27 mouse cellular contexts compared by ENCODE assay signal in genomic region chr6:83701001-83701400, GRCm38 (mm10). TPM values are rescaled to one million over a fixed set of nuclear protein-coding genes. Genes with fewer than 3 reads are reported as not detected.
"Had no signal": no experiment of that assay in that cellular context is flagged by ENCODE, and none has a peak within 500 bp of the region (broad histone marks: within the 10 kb centered on the region; RNA-seq: fewer than 3 reads in every experiment).

No protein-coding gene starts in this region.

- H3K4me2 ChIP-seq: liver, embryonic 13.5 days; neural tube, embryonic 13.5 days had no signal

- ATAC-seq: intestine, postnatal 0 days had no signal

- H3K9ac ChIP-seq: liver, embryonic 13.5 days; neural tube, embryonic 13.5 days had no signal

- DNase-seq: kidney, adult 2 months; kidney, postnatal 36 days; left cerebral cortex, postnatal 4 days; liver, embryonic 13.5 days; lung, adult 2 months; lung, postnatal 14 days; lung, postnatal 4 days; midbrain, embryonic 14.5 days; thymus, adult 18-20 months had no signal

- H3K4me1 ChIP-seq: liver, embryonic 13.5 days; neural tube, embryonic 13.5 days had no signal

- H3K9me3 ChIP-seq: liver, embryonic 13.5 days; neural tube, embryonic 13.5 days had no signal

- H3K27ac ChIP-seq: kidney, postnatal 0 days; liver, embryonic 13.5 days; neural tube, embryonic 13.5 days had no signal

- H3K4me3 ChIP-seq: liver, embryonic 13.5 days; neural tube, embryonic 13.5 days had no signal

- H3K36me3 ChIP-seq: liver, embryonic 13.5 days; neural tube, embryonic 13.5 days had no signal

RNA-seq across cellular contexts. Expression of gene Vax2, which starts 10.1 kb away (rescaled TPM):
- total RNA-seq: layer of hippocampus, adult 8-10 months; layer of hippocampus, postnatal 10 days; left cerebral cortex, adult 8-10 months; left cerebral cortex, postnatal 14 days; left cerebral cortex, postnatal 4 days; liver, adult 2 months; megakaryocyte progenitor cell, adult 5-6 weeks; megakaryocyte-erythroid progenitor cell, adult 5-6 weeks had no signal
- polyA plus RNA-seq: intestine, postnatal 0 days; kidney, adult 2 months; kidney, embryonic 14.5 days; kidney, postnatal 0 days; liver, adult 2 months; liver, embryonic 13.5 days; liver, embryonic 16.5 days; lung, adult 2 months; lung, embryonic 16.5 days; small intestine, adult 2 months; spleen, adult 2 months; stomach, embryonic 16.5 days had no signal

RNA-seq across cellular contexts. Expression of gene Cd207, which starts 23.3 kb away (rescaled TPM):
- total RNA-seq: layer of hippocampus, adult 8-10 months; layer of hippocampus, postnatal 10 days; left cerebral cortex, postnatal 14 days; left cerebral cortex, postnatal 4 days; megakaryocyte progenitor cell, adult 5-6 weeks; megakaryocyte-erythroid progenitor cell, adult 5-6 weeks had no signal
- polyA plus RNA-seq: intestine, postnatal 0 days; kidney, embryonic 14.5 days; kidney, postnatal 0 days; limb, embryonic 14.5 days; lung, embryonic 16.5 days; midbrain, embryonic 14.5 days; neural tube, embryonic 13.5 days; small intestine, adult 2 months; testis, adult 2 months had no signal

RNA-seq across cellular contexts. Expression of gene Atp6v1b1, which starts 41.8 kb away (rescaled TPM):
- total RNA-seq: left cerebral cortex, adult 8-10 months; left cerebral cortex, postnatal 14 days; liver, adult 2 months; megakaryocyte progenitor cell, adult 5-6 weeks; megakaryocyte-erythroid progenitor cell, adult 5-6 weeks had no signal
- polyA plus RNA-seq: intestine, postnatal 0 days; liver, adult 2 months; liver, embryonic 13.5 days; liver, embryonic 16.5 days; midbrain, embryonic 14.5 days; neural tube, embryonic 13.5 days; small intestine, adult 2 months; stomach, embryonic 16.5 days had no signal

RNA-seq across cellular contexts. Expression of gene Clec4f, which starts 45.0 kb away (rescaled TPM):
- total RNA-seq: layer of hippocampus, adult 8-10 months; layer of hippocampus, postnatal 10 days; left cerebral cortex, adult 8-10 months; left cerebral cortex, postnatal 14 days; megakaryocyte progenitor cell, adult 5-6 weeks; megakaryocyte-erythroid progenitor cell, adult 5-6 weeks had no signal
- polyA plus RNA-seq: kidney, adult 2 months; kidney, embryonic 14.5 days; kidney, postnatal 0 days; limb, embryonic 14.5 days; lung, adult 2 months; neural tube, embryonic 13.5 days; small intestine, adult 2 months; spleen, adult 2 months had no signal
